Mouse (Mus musculus): ENCODE measurements around the gene Adgrl2.

The Adgrl2 gene

DNA sequence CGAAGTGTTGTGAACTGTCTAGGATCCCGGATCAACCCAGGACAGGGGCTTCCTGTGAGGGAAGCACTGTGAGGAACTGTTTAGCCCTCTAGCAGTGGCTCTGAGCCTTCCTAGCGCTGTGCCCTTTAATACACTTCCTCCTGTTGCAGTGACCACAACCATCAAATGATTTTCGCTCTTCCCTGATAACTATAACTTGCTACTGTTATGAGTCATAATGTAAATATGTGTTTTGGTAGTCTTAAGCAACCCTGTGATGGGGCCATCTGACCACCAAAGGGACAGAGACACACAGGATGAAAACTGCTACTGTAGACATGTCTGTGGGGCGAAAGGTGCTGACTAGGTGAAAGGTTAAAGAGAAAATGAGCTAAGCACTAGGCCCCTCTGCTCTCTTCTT, 71.9 kb downstream of the Adgrl2 start:
- DNase-seq, result no peak

GRCm38 (mm10) chr3:148917837-148918236, 72.5 kb downstream of the Adgrl2 start:
- DNase-seq, result no peak

DNA sequence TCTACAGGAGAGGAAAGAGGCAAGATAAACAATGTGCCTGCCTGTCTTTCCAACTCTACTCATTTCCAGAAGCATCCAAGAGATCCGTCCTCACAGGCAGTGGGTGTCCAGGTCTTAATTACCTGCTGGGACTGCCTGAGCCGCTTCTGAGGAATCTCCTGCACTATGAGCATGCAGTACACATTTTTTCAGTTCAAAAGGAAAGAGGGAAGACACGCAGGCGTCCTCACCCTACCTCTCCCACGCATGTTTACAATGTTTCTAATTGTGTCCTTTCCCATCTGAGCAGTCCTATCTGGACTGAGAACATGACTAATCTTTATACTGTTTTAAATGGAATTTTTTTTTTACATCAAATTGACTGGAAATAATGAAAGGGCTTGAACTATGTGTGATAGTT, 74.1 kb downstream of the Adgrl2 start:
- DNase-seq, result no peak

DNA sequence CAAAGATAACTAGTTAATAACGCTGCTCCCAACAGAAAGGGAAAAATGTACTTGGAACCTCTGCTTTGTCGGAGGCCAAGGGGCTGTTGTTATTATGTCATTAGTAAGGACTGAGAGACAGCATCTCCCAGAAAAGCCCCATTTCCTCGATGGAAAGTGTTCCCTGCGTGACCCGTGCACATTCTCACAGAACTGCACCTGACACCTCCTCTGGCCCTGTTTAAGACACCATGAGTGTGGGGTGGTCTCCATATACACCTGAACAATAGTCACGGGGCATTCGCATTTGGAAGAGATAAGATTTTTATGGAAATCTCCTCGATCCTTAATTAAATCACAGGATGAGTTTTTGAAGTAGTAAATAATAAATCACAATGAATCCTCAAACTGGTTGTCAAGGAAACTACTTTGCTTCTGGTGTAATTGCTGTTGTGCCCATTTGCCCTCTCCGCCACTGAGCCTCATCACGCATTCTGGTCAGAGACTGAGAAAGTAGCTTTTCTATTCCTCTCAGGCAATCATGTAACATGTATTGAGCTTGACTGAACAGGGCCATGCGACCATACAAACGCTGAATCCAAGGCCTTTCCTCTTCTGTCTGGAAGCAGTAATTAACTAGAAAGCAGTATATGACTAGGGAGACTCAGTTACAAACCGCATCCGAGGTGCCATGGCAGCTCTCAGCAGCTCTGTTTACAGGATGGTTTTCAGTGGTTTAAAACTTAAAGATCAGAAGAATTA, 77.2 kb downstream of the Adgrl2 start:
- DNase-seq, result no peak

DNA sequence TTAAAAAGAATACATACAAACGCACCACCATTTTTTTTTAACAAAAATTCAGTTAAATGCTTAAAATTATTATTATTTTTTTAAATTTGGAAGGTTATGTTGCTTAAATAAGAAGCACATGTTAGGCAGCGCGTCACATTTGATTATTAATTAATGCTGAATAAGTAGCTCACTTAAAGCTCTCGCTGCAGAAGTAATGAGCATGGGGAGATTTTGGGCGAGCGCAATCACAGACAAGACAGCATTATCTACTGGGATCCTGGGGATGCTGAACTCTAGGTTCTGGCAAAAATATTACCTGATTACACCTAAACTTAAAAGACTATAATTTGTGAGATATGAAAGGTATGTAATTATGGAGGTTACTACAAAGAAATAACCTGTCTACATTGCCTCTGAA, 77.8 kb downstream of the Adgrl2 start:
- DNase-seq, result no peak

DNA sequence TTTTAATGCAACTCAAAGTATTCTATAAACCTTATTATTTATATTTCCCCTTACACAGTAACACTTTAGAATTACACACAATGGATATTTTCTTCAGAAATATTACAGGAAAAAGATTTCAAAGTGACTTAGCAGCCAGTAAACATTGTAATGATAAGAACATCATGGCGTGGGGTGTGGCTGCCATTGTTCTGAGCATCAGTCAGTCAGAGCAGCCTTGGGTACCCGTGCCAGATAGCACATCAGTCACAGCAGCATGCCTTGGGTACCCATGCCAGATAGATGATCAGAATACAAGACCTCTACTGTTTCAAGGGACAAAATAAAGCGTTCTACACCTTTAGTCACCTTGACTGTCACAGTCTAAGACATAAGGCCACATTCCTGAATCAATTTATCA, 82.5 kb downstream of the Adgrl2 start:
- DNase-seq, result no peak

GRCm38 (mm10) chr3:148907024-148907778, 83.2 kb downstream of the Adgrl2 start:
- no peak for DNase-seq

- DNase-seq, result no peak
These were observed 84.2 kb downstream of the Adgrl2 start for GRCm38 (mm10) chr3:148905906-148906779.

DNA sequence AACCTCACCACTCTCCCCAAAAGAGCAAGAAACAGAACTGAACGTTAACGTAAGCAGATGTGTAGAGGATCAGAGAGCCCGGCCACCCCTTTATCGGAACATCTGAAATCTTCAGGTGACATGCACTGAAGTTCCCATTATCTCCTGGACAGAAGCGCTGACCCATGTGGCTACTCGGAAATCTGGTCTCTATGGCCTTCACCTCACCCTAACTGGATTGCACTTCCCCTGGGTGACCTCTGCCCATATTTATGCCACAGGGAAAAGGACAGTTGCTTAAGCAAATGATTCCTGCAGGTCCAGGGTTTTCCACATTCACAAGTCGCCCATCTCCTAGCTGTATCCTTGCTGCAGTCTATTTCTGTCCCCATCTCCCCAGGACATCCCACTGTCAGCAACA, 84.9 kb downstream of the Adgrl2 start:
- no peak for DNase-seq

GRCm38 (mm10) chr3:148899857-148900256, 90.5 kb downstream of the Adgrl2 start:
- no peak for DNase-seq

GRCm38 (mm10) chr3:148899416-148899815, 90.9 kb downstream of the Adgrl2 start:
- DNase-seq, result no peak

DNA sequence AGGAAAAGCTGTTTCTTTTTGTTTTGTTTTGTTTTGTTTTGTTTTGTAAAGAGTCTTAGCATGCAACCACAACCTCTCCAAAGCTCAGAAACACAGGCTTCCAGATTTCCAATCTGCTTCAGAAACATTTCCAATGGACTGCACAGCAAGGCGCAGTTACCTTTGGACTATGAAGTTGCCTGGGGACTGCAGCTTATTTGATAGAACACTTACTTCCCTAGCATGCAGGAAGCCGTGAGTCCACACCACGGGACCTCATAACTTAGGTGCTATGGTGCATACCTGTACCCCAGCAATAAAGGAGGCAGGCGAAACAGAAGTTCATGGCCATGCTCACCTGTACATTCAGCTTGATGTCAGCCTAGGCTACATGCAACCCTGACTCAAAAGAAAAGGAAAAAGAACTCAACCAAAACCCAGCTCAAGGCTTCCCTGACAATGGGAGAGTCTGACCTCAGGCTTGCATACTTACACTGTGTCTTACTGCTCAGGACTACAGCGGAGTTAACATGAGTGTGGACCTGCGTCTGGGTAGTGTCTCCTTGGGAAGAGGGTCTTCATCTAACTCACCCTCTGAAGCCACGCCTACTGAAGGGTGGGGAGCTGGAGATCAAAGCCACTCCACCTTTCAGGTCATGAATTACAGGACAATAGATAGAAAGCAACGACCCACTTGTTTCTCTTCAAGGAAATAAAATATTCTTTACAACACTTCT, 91.7 kb downstream of the Adgrl2 start:
- DNase-seq, result no peak

GRCm38 (mm10) chr3:148896281-148896680, 94.1 kb downstream of the Adgrl2 start:
- no peak for DNase-seq

DNA sequence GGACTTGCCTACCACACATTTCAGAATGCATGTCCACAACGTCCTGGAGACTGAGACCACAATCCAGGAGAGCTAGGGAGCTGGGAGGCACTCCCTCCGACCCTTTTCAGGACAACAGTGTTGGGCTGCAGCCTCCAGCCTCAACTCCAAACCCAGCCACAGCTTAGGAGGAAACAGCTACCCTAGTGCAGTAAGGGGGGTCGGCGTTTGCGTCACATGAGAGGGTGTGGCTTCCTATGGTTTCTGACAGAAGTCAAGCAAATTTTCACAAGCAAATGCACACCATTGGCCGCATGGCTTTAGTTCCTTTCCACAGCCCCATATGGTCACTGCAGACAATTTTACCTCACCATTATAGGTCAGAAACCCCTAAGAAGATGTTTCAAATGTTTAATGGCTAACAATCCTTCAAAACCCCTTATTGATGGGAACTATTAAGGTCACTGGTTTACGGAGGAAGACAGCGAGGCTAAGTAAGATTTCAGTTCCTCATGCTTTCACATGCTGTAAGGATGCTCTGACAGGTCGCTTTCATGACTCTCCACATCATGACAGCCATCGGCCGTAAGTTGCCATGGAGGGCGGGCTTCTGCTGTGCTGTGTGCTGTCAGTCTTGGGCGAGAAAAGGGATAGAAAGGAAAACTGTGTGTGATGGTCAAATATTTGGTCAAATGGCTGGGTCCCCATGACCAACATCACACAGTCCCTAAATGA, 94.8 kb downstream of the Adgrl2 start:
- no peak for DNase-seq

DNA sequence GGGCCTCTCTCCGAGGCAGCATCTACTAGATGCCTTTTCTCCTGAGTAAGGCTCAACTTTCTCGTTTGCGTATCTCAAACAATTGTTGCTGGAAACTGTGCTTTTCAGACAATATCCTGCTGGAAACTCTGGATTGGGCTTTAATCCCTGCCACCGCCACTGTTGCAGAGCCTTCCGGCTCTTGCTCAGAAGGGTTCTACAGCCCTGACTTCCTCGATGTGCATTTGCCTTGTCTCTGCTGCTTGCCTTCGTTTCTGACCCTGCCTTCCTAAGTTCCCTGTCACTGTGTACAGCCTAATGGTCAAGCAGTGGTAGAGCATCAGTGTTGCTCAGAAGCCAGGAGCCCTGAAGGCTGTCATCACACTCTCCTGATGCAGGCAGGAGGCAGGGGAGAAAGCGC, 95.5 kb downstream of the Adgrl2 start:
- DNase-seq, result no peak

DNA sequence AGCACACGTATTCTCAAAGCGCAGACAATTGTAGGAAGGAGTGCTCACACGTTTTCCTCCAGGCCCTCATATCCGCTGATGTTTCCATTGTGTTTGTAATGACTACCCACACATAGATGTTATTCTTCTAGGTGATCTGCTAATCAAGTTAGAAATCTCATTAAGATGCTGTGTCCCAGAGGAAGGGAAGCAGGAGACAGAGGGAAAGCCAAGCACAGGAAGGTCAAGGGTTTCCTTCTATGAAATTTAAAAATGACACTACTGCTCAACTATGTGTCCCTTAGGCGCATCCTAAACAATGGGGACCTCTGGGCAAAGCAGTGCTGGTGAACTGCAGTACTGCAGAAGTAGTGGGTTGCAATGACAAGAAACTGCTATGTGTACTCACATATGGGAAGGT, 102.5 kb downstream of the Adgrl2 start:
- no peak for DNase-seq

- no peak for DNase-seq
These were observed 103.4 kb downstream of the Adgrl2 start for GRCm38 (mm10) chr3:148886956-148887355.

DNA sequence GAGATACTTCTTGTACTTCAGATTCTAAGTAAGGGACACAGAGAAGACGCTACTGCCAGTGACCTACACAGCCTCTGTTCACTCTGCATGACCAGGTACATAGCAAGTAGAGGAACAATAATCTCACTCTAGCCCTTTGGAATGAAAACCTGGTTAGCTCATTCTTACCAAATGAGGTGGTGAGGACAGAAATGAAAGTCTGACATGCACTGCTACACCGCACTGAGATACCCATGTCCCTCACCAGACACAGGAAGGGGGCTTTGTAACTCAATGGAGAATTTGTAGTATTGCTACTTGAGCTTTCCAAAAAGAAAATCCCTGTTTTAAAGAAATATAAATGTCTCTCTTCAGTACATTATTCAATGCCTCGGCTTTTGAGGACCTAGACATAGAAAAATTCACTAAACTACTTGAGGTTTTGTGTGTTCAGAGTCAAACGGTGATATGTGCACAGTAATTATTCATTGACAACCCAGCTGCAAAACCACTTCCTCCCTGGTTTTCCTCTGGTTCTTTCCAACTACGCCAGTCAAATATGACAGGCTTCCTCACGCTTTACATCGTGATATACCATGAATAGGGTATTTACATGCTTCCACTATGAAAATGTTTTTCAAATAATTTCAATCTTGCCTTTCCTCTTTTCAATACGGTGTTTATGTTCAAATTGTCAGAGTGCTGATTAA, 104.2 kb downstream of the Adgrl2 start:
- no peak for DNase-seq

DNA sequence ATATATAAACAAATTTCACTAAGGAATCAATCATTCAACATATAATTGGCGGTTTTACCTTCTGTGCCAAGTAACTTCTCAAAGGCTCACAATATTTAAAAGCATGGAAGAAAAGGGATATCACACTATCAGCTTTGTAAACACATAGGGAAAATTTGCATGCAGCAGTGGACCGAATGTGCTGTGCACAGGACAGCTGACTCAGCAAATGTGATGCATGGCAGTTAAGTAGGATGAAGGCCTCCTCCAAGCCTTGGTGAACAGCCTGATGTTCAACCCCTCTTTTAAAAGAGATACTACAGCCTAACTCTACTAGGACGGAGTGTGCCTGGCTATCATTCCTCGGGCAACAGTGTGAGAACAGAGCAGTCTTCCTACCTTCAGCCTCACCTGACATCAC, 105.2 kb downstream of the Adgrl2 start:
- no peak for DNase-seq

DNA sequence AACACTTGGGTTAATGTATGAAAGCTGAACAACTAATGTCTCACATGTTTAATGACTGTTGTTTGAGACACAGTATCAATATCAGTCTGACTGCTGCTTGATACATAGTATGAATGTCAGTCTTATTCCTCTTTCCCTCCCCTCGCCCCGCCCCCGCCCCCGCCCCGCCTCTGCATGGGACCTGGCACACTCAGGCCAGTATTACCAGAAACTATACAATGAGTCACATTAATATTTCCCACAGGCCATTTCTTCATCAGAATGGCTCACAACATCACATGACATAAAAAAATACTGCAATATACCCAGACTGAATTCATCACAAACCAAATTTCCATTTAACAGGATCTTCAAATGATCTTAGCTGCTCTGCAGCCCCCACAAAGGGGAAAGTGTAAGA, 108.9 kb downstream of the Adgrl2 start:
- DNase-seq, result no peak

DNA sequence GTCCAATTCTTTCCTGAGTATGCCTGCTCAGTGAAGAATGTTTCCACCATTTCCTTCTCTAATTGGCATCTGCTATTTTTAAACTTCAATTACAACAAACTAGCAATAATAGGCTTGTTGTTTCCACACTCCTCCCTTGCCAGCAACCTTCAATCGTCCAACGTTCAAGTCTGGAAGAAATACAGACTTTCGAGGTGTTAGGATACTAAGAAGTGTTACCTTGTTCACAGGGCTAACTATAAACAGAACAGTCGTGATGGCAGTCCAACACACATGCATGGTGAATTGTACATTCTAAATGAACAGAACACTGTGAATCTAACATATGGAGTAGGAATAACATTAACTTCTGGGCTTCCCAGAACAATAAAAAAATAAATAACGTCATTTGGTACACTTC, 117.8 kb downstream of the Adgrl2 start:
- no peak for DNase-seq
